Mouse (Mus musculus) telencephalon, adult 2 months (tissue): ENCODE measurements around the gene St8sia2.
A peak's percentile ranks its signal among the peaks of the same experiment; 100 is the strongest.
"Not testable (repeated sequence)": the region's sequence is repeated elsewhere in the genome, so short reads cannot be mapped to it uniquely, and the experiment has no call there.

Source experiments
- DNase-seq: peaks from one replicate; pipeline ENCODE4 v3.0.0-alpha.2; 2011; ENCODE audit warnings: low read depth, low spot score

The St8sia2 gene

DNA sequence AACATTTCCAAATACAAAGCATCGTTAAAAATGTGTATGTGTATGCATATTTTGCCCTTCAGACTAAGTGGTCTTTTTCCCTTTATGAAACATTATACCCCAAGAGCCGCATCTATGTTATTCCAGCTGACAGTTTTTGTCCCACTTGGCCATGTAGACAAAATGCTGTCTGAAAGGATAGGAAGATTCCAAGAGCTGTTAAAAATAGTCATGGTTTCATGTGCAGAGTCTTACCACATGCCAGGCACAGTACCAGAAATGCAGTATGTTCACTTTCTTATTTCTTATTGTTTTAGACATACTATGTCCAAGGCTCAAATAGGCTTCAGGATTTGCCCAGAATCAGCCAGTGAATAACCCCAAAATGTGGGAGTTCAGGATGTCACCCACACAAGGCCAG is 24.1 kb downstream of the St8sia2 start:
- DNase-seq, result peak; percentile 38

DNA sequence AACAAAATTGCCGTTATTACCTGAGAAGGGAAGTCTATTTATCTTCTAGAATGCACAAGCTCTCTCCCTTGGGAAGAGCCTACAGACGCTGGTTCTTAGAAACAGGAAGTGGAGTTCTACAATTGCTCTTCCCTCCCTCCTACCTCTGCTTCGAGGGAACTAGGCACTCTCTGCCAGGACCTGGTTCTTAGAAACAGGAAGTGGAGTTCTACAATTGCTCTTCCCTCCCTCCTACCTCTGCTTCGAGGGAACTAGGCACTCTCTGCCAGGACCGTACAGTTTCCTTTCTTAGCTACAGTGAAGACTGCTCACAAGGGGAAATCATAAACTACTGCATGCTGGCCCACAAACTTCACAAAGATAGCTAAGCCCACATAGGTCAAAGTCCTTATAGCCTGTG is 41.3 kb downstream of the St8sia2 start:
- not testable (repeated sequence) for DNase-seq

DNA sequence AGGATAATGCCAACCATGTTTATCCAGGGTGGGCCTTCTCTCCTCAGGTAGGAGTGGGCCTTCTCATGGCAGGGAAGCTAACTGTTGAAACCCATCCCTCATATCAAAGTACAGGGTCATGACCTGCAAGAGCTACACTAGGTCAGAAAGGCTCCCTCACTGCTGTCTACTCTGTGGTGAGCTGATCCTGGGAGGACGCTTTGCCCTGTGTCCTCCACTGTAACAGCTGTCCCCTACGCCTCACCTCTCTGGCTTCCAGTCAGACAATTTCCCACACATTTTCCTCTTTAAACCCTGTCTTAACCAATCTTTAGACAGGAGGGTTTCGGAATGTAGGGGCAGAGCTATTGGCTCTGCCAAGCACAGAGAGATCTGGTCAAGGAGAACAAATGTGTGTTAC is 48.3 kb downstream of the St8sia2 start:
- no peak for DNase-seq

DNA sequence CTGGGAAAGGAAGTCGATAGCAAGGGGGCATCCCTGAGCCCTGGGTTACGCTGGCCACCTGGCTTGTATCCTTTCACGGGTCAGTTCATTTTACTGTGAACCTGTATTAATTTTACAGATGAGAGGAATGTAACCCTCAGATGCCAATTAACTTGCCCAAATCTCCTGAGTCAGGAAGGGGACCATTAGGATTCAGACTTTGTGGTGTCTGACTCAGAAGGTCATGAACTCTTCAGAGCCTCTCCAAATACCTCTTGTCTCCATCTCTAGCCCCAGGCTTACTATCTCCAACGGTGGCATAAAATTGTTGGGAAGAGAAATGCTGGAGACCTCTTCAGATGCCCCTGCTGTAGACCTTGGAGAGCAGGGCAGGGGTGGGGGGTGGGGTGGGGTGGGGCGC is 51.1 kb downstream of the St8sia2 start:
- DNase-seq, result no peak

DNA sequence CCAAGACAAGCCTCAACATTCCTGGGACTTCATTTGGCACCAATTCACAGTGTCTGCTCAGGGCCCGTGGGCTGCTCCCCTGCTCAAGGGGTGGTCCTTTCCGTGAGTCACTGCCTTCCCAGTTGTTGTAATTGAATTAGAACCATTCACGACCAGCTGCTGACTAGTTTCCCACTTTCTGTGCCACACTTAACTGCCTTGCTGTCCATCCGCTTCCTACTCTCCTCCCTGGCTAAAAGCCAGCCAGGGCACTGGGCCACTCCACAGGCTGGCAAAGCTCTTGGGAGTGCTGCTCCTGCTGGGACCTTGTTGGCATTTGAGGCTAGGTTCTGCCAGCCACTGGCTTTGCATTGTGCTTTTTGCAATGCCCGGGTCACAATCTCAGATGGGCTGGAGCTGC is 59.0 kb downstream of the St8sia2 start:
- DNase-seq, result no peak

DNA sequence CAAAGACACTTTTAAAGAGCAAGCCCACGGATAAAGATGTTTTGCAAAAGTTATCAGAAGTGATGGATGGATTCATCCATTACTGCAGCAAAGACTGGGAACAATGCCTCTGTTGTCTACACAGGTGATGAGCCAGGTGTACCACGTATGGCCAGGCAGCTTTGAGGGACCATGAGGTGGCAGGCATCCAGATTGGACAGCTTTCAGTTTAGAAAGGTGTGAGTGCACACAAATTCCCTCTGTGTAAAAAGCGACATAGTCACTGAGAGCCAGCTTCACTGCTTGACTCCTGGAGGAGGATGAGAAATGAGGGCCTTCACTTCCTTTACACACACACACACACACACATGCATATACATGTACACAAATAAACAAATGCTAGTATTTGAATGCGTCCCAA is 60.4 kb downstream of the St8sia2 start:
- DNase-seq, result no peak

DNA sequence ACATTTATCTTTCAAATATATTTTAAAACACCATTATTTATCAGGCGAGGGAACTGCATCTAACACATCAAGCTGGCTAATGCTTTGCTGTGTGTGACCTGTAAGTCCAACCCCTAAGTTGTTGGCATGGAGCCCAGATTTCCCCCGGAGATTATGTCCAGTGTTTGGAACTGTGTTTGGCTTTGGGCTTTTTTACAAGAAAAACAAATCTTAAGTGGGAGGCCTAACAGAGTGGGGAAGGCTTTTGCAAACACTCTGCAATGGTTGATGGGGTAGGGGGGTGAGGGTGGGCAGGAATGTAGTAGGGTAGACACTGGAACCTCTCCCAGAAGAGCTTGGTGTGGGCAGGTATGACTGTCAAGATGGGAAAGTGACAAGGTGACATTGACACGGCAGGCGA is 71.8 kb downstream of the St8sia2 start:
- DNase-seq, result no peak

DNA sequence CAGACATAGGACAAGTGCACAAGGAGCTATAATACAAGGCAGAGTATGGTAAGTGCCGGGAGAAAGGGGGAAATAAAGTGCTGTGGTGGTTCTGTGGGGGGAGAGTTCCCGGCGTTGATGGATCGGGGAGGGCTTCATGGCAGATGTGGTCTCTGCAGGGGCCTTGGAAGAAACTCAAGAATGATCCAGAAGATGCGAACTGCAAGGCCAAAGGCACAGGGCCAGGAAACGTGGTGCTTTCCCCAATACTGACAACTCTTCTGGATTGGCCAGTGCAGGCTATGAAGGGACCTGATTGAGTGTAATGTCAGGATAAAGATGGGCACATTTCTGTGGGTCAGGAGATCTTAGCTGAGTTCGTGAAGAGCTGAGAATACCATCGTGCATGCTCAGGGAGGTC is 74.3 kb downstream of the St8sia2 start:
- DNase-seq, result no peak

DNA sequence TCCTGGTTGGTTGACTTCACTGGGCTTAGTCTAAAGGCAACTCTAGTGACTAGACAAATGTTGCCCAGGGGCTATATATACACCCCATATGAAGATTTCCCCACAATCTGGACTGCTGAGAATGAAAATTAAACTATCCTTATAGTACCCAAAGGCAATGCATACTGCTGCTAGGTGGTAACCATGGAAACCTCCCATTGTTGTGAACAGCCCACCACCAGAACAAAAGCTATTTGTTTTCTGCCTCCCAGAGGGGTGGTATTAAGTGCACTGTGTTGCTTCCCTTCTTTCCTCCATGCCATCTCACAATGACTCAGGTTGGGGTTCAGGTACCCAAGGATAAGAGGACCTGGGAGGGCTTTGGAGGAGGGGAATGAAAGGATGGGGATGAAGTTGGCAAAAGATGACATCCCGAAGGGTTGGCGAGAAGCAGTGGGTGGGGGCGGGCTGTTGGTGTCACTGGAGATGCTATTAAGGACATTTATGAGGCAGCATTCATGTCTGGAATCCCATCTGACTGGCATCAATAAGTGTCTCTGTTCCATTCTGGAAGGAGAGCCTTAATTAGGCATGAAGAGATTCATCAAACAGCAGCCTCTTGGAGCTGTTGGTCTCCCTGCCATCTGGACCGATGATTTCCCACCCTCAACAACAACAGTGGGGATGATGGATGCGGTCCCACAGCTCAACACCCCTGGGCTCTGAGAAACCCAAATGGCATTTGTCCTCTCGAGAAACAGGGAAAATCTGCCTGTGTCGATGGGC is 75.3 kb downstream of the St8sia2 start:
- DNase-seq, result no peak

DNA sequence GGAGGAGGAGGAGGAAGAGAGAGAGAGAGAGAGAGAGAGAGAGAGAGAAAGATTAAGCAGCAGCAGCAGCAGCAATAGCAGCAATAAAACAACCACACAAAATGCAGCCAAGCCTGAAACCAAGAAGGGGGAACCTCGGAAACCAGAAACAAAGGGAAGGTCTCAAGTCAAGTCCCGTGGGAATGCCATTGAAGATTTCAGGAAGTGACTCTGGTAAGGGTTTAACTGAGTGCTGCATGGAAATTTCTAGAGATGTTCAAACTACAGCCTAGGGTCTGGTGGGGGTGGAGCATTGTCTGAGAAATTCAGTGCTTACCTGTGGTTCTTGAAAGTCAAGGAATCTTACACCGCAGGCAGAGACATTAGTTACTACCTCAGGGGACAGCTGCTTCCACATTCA is 77.4 kb downstream of the St8sia2 start:
- DNase-seq, result no peak

DNA sequence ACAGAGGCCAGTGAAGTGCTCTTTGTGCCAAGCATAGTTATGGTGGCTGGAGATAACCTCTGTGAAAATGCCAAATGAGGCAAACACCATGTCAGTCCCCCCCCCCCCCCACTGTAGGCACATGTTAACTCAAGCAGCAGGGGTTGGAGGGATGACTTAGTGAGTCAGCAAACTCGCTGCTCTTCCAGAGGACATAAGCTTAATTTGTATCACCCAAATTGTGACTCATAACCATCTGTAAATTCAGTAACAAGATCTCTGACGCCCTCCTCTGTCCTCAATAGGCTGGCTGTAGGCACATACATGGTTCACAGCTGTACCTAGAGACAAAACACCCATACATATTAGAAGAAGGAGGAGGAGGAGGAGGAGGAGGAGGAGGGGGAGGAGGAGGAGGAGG is 77.8 kb downstream of the St8sia2 start:
- DNase-seq, result no peak

DNA sequence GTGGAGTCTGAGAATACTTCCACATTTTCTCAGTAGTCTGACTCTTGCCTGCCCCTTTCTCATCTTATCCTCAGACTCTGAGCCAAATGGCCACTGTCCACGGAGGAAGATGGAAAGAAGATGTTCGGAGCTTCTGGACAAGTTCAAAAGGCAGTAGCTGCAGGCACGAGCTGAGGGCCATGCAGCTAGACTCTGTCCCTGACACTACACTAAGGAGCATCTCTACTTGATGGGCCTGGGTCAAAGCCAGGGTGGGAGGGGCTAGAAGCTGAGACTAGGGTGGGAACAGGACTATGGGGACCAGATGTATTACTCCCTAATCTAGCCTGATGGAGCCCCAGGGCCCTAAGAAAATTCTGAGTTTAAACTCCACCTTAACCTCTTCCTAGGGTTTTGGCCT is 80.5 kb downstream of the St8sia2 start:
- DNase-seq, result no peak

DNA sequence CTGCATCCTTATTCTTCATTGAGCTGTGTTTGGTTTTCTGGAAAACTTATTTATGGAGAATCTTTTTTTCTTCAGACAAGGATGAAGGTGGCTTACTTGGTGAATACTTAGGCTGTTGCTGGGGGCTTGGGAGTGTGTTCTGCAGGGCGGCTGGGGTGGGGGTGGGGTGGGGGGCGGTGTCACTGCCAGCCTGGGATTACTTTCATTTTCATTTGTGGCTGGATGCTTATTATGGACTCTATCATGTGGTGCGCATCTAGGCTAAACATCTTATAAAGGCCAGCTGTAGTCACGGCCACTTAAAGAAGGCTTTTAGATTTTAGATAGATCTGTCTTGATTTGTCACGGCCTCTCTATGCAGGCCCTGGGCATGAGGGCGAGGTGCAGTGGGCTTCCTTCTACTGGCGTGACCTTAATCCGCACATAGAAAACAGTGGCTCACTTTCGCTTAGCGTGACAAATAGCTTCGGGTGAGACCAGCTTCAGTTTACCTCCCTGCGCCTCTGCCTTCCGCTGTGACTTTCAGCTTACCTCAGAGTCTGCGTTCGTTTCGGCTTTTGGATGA is 92.5 kb downstream of the St8sia2 start:
- DNase-seq, result no peak

DNA sequence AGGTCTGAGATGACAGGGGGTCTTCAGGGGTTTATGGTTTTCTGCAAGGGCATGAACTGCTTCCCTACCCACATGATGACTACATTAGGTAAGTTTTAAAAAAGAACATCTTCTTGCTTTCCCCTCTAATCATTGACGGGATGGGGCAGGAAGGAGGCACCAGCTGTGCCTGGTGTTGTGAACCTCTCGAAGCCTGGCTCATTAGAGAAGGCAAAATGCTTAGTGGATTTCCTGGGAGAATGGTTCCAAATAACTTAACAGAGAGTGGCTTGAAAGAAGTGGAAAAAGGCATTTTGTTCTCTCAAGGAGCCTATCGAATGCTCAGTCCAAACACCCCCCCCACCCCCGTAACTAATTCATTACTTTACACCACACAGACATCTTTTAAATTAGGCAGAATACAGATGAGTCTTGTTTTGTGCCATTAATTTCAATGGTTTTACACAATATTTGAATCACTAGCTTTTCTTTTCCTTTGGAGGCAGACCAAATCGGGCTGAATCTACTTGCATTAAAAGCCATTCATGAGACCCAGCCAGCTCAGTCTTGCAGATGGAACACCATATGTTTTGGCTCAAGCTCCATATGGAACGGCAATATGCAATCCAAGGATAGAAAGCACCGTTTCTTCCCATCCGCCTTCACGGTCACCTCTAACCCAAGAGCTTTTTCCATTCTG is 95.7 kb downstream of the St8sia2 start:
- DNase-seq, result peak; percentile 94

DNA sequence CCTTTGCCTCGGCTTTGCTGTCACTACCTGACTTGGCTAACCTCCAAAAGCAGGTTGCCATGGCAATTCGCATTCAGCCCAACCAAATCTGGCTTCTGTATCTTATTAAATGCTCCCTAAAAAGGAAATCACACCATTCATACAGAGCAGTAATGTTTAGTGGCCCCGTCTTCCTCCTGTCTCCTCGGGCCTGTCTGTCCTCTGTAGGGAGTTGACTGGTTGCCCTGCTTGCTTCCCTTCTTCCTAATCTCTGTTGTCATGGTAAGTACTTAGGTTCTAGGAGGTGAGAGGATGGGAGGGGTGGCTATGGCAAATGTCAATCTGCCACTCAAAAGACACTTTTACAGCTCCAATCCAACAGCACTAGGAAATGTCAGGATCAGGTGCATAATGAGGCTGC is 101.6 kb downstream of the St8sia2 start:
- no peak for DNase-seq

DNA sequence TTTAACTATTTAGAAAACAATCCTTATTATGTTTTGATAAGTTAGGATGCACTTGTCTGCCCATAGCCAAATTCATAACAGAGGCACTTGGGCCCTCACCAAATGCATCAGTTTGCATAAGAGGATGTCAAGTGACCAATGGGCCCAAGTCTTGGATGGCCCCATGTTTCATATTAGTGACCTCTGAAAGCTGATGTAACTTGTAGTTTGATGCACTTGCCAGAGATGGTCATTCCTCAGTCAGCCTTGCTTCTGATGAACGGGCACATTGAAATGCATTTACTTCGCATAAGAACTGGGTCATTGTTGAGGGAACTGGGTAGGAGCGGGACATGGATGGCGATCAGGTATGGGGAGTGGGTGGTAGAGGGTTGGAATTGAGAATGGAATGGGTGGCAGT is 102.6 kb downstream of the St8sia2 start:
- DNase-seq, result no peak

DNA sequence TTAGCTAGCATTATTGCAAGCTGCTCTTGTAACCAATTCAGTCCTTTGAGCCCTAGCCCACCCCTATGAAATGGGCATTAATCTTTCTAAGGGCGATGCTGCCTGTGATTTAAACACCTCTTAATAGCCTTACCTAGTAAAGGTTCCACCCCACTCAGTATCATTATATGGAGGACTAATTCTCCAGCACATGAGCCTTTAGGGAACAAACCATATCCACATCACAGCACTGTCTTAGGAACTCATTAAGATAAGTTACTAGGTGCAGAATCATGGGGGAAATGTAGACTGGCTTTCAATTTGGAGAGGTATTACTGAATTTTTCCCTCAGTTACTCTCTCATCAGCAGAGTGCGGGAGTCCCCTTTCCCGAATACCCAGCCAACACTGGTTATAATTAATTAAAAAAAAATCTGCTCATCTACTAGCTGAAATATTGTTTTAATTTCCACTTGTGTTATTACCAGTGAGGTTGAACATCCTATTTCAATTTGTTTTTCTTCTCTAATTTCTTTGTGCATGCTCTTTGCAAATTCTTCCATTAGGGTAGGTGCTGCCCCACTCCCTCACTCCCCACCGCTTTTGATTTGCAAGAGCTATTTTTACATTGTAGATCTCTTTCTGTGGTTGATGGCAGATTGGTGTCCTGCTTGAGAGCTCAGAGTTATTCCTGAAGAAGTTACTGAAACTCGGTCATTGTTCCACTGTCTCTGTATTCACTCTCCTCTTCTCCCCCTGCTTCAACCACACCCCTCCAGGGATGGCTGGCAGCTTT is 103.9 kb downstream of the St8sia2 start:
- DNase-seq, result no peak

DNA sequence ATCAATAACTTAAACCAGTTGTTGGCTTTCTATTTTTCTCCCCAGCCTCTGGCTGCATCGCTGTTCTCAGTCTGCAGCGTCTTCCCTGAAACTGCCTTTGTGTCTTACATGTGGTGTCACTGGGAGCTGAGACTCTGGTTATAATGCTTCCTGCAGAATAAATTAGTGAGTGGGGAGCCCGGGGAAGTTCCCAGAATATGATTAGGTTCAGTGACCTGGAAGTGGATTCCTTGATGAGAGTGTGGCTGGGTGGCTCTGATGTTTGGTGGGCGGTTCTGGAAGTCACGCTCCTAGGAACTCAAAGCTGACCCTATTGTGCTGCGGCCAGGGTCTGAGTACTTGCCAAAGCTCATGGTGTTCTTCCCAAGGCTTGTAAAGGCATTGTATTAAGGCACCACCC is 119.0 kb downstream of the St8sia2 start:
- no peak for DNase-seq

DNA sequence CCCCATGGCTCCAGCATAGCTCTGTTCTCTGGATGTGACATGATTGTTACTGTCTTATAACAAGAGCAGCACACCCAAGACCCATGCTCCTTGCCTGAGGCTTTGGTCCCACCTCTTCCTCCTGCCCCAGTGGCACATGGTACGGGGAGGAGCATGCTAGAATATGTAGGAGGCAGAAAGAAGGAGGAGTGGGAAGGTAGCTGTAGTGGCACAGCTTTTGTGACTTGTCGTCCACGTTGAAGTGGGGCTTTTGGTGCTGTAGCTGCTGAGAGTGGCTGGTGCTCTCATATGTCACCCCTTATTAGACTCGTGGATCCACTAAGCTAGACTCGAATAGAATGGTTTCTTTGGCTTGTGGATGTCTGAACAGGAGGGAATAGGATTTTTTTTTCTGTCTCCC is 121.7 kb downstream of the St8sia2 start:
- no peak for DNase-seq

DNA sequence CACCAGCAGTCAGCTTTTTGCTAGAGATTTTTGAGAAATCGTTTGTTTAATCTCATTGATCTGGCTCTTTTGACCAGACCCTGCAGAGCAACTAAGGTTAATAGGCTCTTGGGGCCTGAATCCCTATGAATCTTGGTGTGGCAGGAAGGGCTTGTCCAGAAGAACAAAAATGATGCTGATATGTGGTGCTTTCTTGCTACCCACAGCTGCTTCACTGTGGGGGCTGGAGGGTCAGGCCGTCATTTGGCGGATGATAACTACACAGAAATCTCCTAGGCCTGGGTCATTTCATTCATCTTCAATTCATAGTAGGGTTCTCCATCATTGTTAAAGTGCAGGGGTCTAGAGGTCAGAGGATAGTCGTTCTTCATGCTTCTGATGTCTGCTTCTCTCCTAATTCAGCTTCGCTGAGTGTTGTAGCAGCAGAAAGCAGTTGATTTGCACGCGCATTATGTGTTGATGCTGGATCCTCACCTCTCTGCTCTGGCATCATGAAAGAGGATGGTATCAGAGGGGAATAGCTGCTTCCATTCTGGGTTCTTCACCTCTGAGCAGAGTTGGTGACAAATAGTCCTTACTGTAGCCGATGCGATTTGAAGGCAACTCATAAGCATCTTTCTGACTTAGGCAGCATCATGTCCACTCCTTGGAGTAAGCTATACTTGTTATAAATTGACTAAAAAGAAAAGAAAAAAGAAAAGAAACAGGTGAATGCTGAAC is 122.4 kb downstream of the St8sia2 start:
- no peak for DNase-seq

DNA sequence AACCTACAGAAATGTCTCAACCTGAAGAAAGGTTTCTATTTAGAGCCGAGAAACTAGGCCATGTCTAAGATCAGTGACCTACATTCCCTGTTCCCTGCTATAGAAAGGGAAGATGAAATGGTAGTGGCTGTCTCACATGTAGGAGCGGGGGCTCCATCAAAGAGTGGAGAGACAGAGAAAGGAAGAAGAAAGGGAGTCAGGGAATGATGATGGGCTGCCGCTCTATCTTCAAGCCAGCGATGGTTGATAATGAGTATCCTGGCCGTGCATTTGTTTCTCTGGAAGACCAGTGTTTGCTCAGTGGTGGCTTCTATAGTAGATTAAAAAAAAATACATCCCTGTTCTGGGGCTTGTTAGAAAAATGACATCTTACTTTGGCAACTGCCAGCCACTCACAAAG is 123.0 kb downstream of the St8sia2 start:
- DNase-seq, result no peak
